Mouse (Mus musculus): Measurements from ENCODE around the gene Rps11. TPM values are rescaled to one million over a fixed set of nuclear protein-coding genes. Genes with fewer than 3 reads are reported as not detected.
A peak's percentile ranks its signal among the peaks of the same experiment; 100 is the strongest.

Rps11 gene
- polyA plus RNA-seq, 1 experiment = 2,217 TPM

- TF ChIP-seq REST (IDR thresholded peaks at IDR 0.05; ENCODE audit: insufficient read depth, insufficient read length) (no peak), POLR2A (IDR thresholded peaks at IDR 0.05; ENCODE audit: insufficient read length, low read depth) (no peak), TCF12 (IDR thresholded peaks at IDR 0.05; ENCODE audit: insufficient read depth, poor library complexity, severe bottlenecking) (no peak), SRF (IDR thresholded peaks at IDR 0.05; ENCODE audit: control insufficient read depth, insufficient read length, low read depth) (no peak), TCF3 (IDR thresholded peaks at IDR 0.05; ENCODE audit: insufficient read length, low read depth) (no peak), MYOD1 (IDR thresholded peaks at IDR 0.05; ENCODE audit: control insufficient read depth in 1 of 3, insufficient read length in 2 of 3, low read depth in 2 of 3) (no peak), POLR2AphosphoS2 (IDR thresholded peaks at IDR 0.05; ENCODE audit: insufficient read length, low read depth) (no peak), USF1 (IDR thresholded peaks at IDR 0.05; ENCODE audit: low read depth) (no peak), E2F4 (IDR thresholded peaks at IDR 0.05; ENCODE audit: insufficient read depth) (no peak), MAX (IDR thresholded peaks at IDR 0.05; ENCODE audit: low read depth) (no peak), MYOG (IDR thresholded peaks at IDR 0.05; ENCODE audit: control insufficient read depth in 1 of 3, insufficient read depth in 1 of 3, insufficient read length in 2 of 3, low read depth in 2 of 3) (no peak), CEBPB (IDR thresholded peaks at IDR 0.05; ENCODE audit: insufficient read depth, poor library complexity, severe bottlenecking) (no peak)
- Histone ChIP-seq H3K27me3 (ENCODE audit: control insufficient read depth, insufficient read depth, insufficient read length) (no peaks in the 10 kb centered on the region), H3ac (ENCODE audit: control insufficient read depth, insufficient read length) (no peak overlapping the region), H3K4me3 (no peak overlapping the region), H3K79me2 (ENCODE audit: control insufficient read depth, insufficient read depth) (no peaks in the 10 kb centered on the region), H3K36me3 (ENCODE audit: control insufficient read depth, insufficient read depth) (no peaks in the 10 kb centered on the region), H3K4me2 (ENCODE audit: low read depth) (no peak overlapping the region)
These were observed 30.1 kb downstream of the Rps11 start for GRCm38 (mm10) chr7:45094121-45094520.

DNA sequence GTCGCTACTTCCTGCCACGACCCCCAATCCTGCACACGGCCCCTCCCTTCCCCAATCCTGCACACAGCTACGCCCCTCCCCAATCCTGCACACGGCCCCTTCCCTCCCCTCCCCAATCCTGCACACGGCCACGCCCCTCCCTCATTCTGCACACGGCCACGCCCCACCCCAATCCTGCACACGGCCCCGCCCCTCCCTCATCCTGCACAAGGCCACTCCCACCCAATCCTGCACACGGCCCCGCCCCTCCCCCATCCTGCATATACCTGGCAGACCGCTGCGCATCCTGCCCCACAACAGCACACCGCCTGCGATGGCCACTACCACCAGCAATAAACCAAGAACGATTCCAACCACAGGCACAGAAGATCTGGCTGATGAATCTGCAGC is 30.7 kb downstream of the Rps11 start:
- no peak overlapping the region for H3K4me3 ChIP-seq
- H3K4me2 ChIP-seq (ENCODE audit: low read depth) = no peak overlapping the region
- no peak for TF ChIP-seq POLR2AphosphoS2 (IDR thresholded peaks at IDR 0.05; ENCODE audit: insufficient read length, low read depth)
- no peak for TF ChIP-seq CEBPB (IDR thresholded peaks at IDR 0.05; ENCODE audit: insufficient read depth, poor library complexity, severe bottlenecking)
- TF ChIP-seq SRF (IDR thresholded peaks at IDR 0.05; ENCODE audit: control insufficient read depth, insufficient read length, low read depth) = no peak
- TF ChIP-seq E2F4 (IDR thresholded peaks at IDR 0.05; ENCODE audit: insufficient read depth) = no peak
- TF ChIP-seq REST (IDR thresholded peaks at IDR 0.05; ENCODE audit: insufficient read depth, insufficient read length) = no peak
- TF ChIP-seq MYOG (IDR thresholded peaks at IDR 0.05; ENCODE audit: control insufficient read depth in 1 of 3, insufficient read depth in 1 of 3, insufficient read length in 2 of 3, low read depth in 2 of 3) = no peak
- no peaks in the 10 kb centered on the region for H3K36me3 ChIP-seq (ENCODE audit: control insufficient read depth, insufficient read depth)
- no peaks in the 10 kb centered on the region for H3K27me3 ChIP-seq (ENCODE audit: control insufficient read depth, insufficient read depth, insufficient read length)
- H3ac ChIP-seq (ENCODE audit: control insufficient read depth, insufficient read length) = no peak overlapping the region
- no peaks in the 10 kb centered on the region for H3K79me2 ChIP-seq (ENCODE audit: control insufficient read depth, insufficient read depth)

- H3ac ChIP-seq (ENCODE audit: control insufficient read depth, insufficient read length) = no peak overlapping the region
- H3K36me3 ChIP-seq (ENCODE audit: control insufficient read depth, insufficient read depth) = no peaks in the 10 kb centered on the region
- TF ChIP-seq POLR2AphosphoS2 (IDR thresholded peaks at IDR 0.05; ENCODE audit: insufficient read length, low read depth) = no peak
- no peak for TF ChIP-seq TCF12 (IDR thresholded peaks at IDR 0.05; ENCODE audit: insufficient read depth, poor library complexity, severe bottlenecking)
- no peak for TF ChIP-seq E2F4 (IDR thresholded peaks at IDR 0.05; ENCODE audit: insufficient read depth)
- TF ChIP-seq MAX (IDR thresholded peaks at IDR 0.05; ENCODE audit: low read depth) = no peak
- TF ChIP-seq MYOG (IDR thresholded peaks at IDR 0.05; ENCODE audit: control insufficient read depth in 1 of 3, insufficient read depth in 1 of 3, insufficient read length in 2 of 3, low read depth in 2 of 3) = no peak
- no peak for TF ChIP-seq POLR2A (IDR thresholded peaks at IDR 0.05; ENCODE audit: insufficient read length, low read depth)
- no peak for TF ChIP-seq TCF3 (IDR thresholded peaks at IDR 0.05; ENCODE audit: insufficient read length, low read depth)
- no peak overlapping the region for H3K4me3 ChIP-seq
- no peaks in the 10 kb centered on the region for H3K79me2 ChIP-seq (ENCODE audit: control insufficient read depth, insufficient read depth)
- H3K4me2 ChIP-seq (ENCODE audit: low read depth) = no peak overlapping the region
- no peaks in the 10 kb centered on the region for H3K27me3 ChIP-seq (ENCODE audit: control insufficient read depth, insufficient read depth, insufficient read length)
These were observed 31.3 kb downstream of the Rps11 start for GRCm38 (mm10) chr7:45092828-45093515.

DNA sequence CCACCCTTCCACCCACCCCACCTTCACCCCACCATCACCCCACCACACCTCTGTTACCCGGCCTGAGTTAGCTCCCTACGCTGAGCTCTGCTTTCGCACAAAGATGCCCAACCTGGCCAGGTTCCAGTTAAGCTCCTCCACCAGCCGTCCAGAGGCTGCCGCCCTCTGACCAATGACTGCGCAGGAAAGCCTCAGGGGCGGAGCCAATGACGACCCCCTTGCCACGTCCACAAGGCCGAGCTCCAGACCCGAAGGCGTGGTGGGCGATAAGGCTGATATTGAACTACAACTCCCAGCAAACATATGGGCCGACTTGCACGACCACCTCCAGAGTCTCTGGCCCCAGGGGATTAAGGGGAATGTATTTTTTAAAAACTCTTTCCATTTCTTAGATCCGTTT is 32.2 kb downstream of the Rps11 start, which contains the start of gene Rcn3:
Gene Rcn3 (minus strand): TSS at position 174 of the 400 bp plus-strand sequence.
- TF ChIP-seq E2F4 (IDR thresholded peaks at IDR 0.05; ENCODE audit: insufficient read depth) (no peak), POLR2A (IDR thresholded peaks at IDR 0.05; ENCODE audit: insufficient read length, low read depth) (peak; percentile 50), POLR2AphosphoS2 (IDR thresholded peaks at IDR 0.05; ENCODE audit: insufficient read length, low read depth) (peak; percentile 69)
- Histone ChIP-seq H3K27me3 (ENCODE audit: control insufficient read depth, insufficient read depth, insufficient read length) (no peaks in the 10 kb centered on the region), H3K4me3 (peak within 1 kb of the TSS; percentile 38), H3K36me3 (ENCODE audit: control insufficient read depth, insufficient read depth) (no peaks in the 10 kb centered on the region), H3ac (ENCODE audit: control insufficient read depth, insufficient read length) (no peak within 1 kb of the TSS), H3K4me2 (ENCODE audit: low read depth) (peak within 1 kb of the TSS; percentile 75), H3K79me2 (ENCODE audit: control insufficient read depth, insufficient read depth) (no peaks in the 10 kb centered on the region)

DNA sequence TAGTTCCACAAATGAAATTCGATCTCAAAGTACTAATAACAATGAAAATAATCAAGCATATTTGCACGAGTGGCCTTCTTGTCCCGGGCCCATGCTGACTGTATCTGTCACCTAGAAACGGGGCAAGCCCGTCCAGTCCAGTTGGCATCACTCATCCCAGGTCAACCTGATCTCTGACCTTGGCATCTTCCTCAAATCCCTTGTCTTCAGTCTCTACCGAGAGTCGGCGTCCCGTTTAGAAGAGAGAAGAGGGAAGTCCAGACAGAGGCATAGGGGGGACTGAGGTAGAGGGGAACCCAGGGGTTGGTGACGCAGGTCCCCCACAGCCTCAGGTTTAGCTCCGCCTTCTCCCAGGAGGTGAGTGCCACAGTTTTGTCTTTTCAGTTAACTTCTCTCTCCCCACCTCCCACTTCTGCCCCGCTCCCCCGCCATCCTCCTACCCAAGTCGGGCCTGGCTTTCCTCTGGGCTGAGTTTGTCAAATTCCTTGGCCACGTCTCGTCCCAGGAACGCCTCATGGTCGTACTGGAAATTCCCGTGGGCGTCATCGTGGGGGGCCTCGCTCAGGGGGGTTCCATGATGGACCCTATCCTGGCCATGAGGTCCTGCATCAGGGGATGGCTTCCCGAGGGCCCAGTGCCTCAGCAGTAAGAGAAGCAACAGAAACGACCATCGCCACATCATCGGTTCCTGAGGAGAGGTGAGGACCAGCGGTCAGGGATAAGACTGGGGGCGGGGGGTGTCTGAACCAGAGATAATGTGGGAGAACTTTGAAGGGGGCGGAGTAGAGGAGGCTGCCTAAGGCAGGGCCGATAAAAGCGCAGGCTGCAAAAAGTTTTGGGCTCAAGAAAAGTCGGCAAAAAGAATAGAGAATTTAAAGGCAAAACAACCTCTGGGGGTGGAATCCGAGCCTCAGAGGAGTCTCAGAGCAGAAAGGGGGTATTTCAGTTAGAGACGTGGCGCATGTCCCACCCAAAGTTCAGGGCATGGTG is 32.9 kb downstream of the Rps11 start:
- H3K4me2 ChIP-seq (ENCODE audit: low read depth) = peak overlapping the region; percentile 75
- peak overlapping the region; percentile 38 for H3K4me3 ChIP-seq
- no peaks in the 10 kb centered on the region for H3K79me2 ChIP-seq (ENCODE audit: control insufficient read depth, insufficient read depth)

More for the DNA sequence above, 32.9 kb downstream of the Rps11 start:
- no peaks in the 10 kb centered on the region for H3K27me3 ChIP-seq (ENCODE audit: control insufficient read depth, insufficient read depth, insufficient read length)
- no peak overlapping the region for H3ac ChIP-seq (ENCODE audit: control insufficient read depth, insufficient read length)
- no peak for TF ChIP-seq CEBPB (IDR thresholded peaks at IDR 0.05; ENCODE audit: insufficient read depth, poor library complexity, severe bottlenecking)
- TF ChIP-seq TCF3 (IDR thresholded peaks at IDR 0.05; ENCODE audit: insufficient read length, low read depth) = no peak
- TF ChIP-seq MYOG (IDR thresholded peaks at IDR 0.05; ENCODE audit: control insufficient read depth in 1 of 3, insufficient read depth in 1 of 3, insufficient read length in 2 of 3, low read depth in 2 of 3) = no peak
- no peak for TF ChIP-seq MYOD1 (IDR thresholded peaks at IDR 0.05; ENCODE audit: control insufficient read depth in 1 of 3, insufficient read length in 2 of 3, low read depth in 2 of 3)
- no peak for TF ChIP-seq TCF12 (IDR thresholded peaks at IDR 0.05; ENCODE audit: insufficient read depth, poor library complexity, severe bottlenecking)
- TF ChIP-seq REST (IDR thresholded peaks at IDR 0.05; ENCODE audit: insufficient read depth, insufficient read length) = no peak
- TF ChIP-seq MAX (IDR thresholded peaks at IDR 0.05; ENCODE audit: low read depth) = no peak
- no peak for TF ChIP-seq E2F4 (IDR thresholded peaks at IDR 0.05; ENCODE audit: insufficient read depth)
- no peak for TF ChIP-seq POLR2AphosphoS2 (IDR thresholded peaks at IDR 0.05; ENCODE audit: insufficient read length, low read depth)
- no peaks in the 10 kb centered on the region for H3K36me3 ChIP-seq (ENCODE audit: control insufficient read depth, insufficient read depth)

Measured in myocyte (in vitro differentiated cells).